Mouse (Mus musculus) spleen, adult 2 months (tissue): ENCODE measurements at regions not wholly inside any gene's neighbourhood (a gene's known extent, or its start where the extent isn't known, plus 50 kb on each side); places are given as distances from the start of the nearest gene placed in this dataset.

Source experiments
- CTCF ChIP-seq: fragments of 200-500 bp; IDR thresholded peaks from 2 replicates; pipeline ENCODE4 v1.5.1; 2011; ENCODE audit warnings: mild to moderate bottlenecking, inconsistent platforms; ENCODE audit not compliant: insufficient read depth, insufficient read length, insufficient replicate concordance; ENCODE audit errors: extremely low read depth
- POLR2A ChIP-seq: fragments of 200-500 bp; IDR thresholded peaks from 2 replicates; pipeline ENCODE4 v1.6.1; 2011; ENCODE audit warnings: low read depth, low read length, inconsistent platforms

- no peak for TF ChIP-seq CTCF
- TF ChIP-seq POLR2A = no peak
Observed at GRCm38 (mm10) chr3:148564716-148565115, 425.6 kb downstream of the Adgrl2 start.
